Comparison of ENCODE assay signal across 11 mouse cellular contexts in the genomic region with DNA sequence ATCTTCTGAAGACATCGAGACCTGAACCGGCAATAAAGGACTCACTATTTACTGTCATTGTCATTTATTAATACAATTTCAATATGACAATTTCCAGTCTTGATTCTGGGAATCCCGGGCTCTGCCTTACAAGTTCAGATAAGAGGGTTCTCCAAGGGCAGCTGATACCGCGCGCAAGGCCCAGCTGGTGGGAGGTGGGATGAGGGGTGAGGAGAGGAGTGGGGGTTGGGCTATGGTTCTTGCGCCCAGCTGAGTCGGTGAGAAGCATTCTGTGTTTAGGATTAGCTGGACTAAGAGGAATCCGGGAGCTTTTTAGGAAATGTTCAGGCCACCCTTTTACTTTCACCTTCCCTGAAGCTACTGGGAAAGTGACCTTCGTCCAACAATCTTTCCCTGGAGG.
DNase-seq lines count a peak whose midpoint lies in the region; ATAC-seq lines count a peak whose summit lies in the region.
"Had no signal": no experiment of that assay in that cellular context is flagged by ENCODE, and none has a peak within 500 bp of the region (broad histone marks: within the 10 kb centered on the region; RNA-seq: fewer than 3 reads in every experiment).

No protein-coding gene starts in this region.

- no peaks in the 10 kb centered on the region for H3K9me3 ChIP-seq in megakaryocyte, embryonic 14.5 days
- H3K9me3 ChIP-seq in embryonic facial prominence, embryonic 14.5 days (ENCODE audit: control insufficient read depth, low read length): no peaks in the 10 kb centered on the region
- H3K9me3 ChIP-seq in liver, embryonic 16.5 days (replicated peaks; ENCODE audit: control insufficient read depth, low read length): no peaks in the 10 kb centered on the region
- H3K9me3 ChIP-seq: hindbrain, embryonic 13.5 days; limb, embryonic 15.5 days had no signal

- H3K27ac ChIP-seq in embryonic facial prominence, embryonic 14.5 days (replicated peaks; ENCODE audit: low read depth, low read length): no peak overlapping the region
- no peak overlapping the region for H3K27ac ChIP-seq in liver, embryonic 16.5 days (ENCODE audit: low read length)
- H3K27ac ChIP-seq: hindbrain, embryonic 13.5 days; limb, embryonic 15.5 days had no signal

- H3K4me3 ChIP-seq in megakaryocyte, embryonic 14.5 days (replicated peaks): peak overlapping the region; percentile 86
- H3K4me3 ChIP-seq in embryonic facial prominence, embryonic 14.5 days (ENCODE audit: low read depth, low read length): no peak overlapping the region
- no peak overlapping the region; the same call in 1 of the 2 replicates for H3K4me3 ChIP-seq in liver, embryonic 16.5 days (ENCODE audit: low read depth, low read length)
- H3K4me3 ChIP-seq: hindbrain, embryonic 13.5 days; limb, embryonic 15.5 days had no signal

- no peak for ATAC-seq in megakaryocyte, adult 5-6 weeks (ENCODE audit: poor library complexity, severe bottlenecking)
- no peak for ATAC-seq in embryonic facial prominence, embryonic 14.5 days (ENCODE audit: low read depth)
- ATAC-seq in liver, embryonic 16.5 days (ENCODE audit: low read depth): no peak

- 0 out of 2 replicates have a peak overlapping the region, but pooled peaks have one; percentile 10 for H3K4me2 ChIP-seq in embryonic facial prominence, embryonic 14.5 days (ENCODE audit: low read depth, low read length)
- H3K4me2 ChIP-seq in liver, embryonic 16.5 days (ENCODE audit: low read depth, low read length): peak overlapping the region; percentile 24; the same call in 1 of the 2 replicates
- H3K4me2 ChIP-seq: hindbrain, embryonic 13.5 days; limb, embryonic 15.5 days had no signal

- no peaks in the 10 kb centered on the region for H3K36me3 ChIP-seq in megakaryocyte, embryonic 14.5 days (replicated peaks; ENCODE audit: low read length)
- H3K36me3 ChIP-seq in embryonic facial prominence, embryonic 14.5 days (ENCODE audit: control insufficient read depth, insufficient read depth, low read length): no peaks in the 10 kb centered on the region
- no peaks in the 10 kb centered on the region for H3K36me3 ChIP-seq in liver, embryonic 16.5 days (ENCODE audit: control insufficient read depth, insufficient read depth)
- H3K36me3 ChIP-seq: hindbrain, embryonic 13.5 days; limb, embryonic 15.5 days had no signal

- H3K4me1 ChIP-seq in megakaryocyte, embryonic 14.5 days: peaks cover 35% of the 10 kb centered on the region
- H3K4me1 ChIP-seq in embryonic facial prominence, embryonic 14.5 days (ENCODE audit: control insufficient read depth, insufficient read depth, low read length): peaks cover 11% of the 10 kb centered on the region; the same call in 1 of the 2 replicates
- H3K4me1 ChIP-seq in liver, embryonic 16.5 days (ENCODE audit: control insufficient read depth, low read depth, low read length): peaks cover 2% of the 10 kb centered on the region

- peaks cover 50% of the 10 kb centered on the region for H3K27me3 ChIP-seq in megakaryocyte, embryonic 14.5 days (replicated peaks)
- peaks cover 57% of the 10 kb centered on the region for H3K27me3 ChIP-seq in embryonic facial prominence, embryonic 14.5 days (replicated peaks; ENCODE audit: control insufficient read depth, insufficient read depth, low read length)
- H3K27me3 ChIP-seq in liver, embryonic 16.5 days (ENCODE audit: control insufficient read depth, insufficient read depth, low read depth, low read length): peaks cover 36% of the 10 kb centered on the region

- H3K9ac ChIP-seq in embryonic facial prominence, embryonic 14.5 days (ENCODE audit: low read depth, low read length): no peak overlapping the region
- no peak overlapping the region for H3K9ac ChIP-seq in liver, embryonic 16.5 days (ENCODE audit: low read depth, low read length)
- H3K9ac ChIP-seq: hindbrain, embryonic 13.5 days; limb, embryonic 15.5 days had no signal

- WGBS in embryonic facial prominence, embryonic 14.5 days: 10% methylated on average over 10 of the region's 10 CpGs
- 6% methylated on average over 10 of the region's 10 CpGs for WGBS in liver, embryonic 16.5 days (ENCODE audit: insufficient replicate concordance)

- peak; percentile 8 to 18 for DNase-seq in cerebellum, postnatal 10 days
- no peak for DNase-seq in cerebellum, adult 8-10 months
- no peak for DNase-seq in embryonic facial prominence, embryonic 14.5 days (ENCODE audit: low spot score)
- DNase-seq in thymus, postnatal 14 days: no peak
- no peak for DNase-seq in frontal cortex, adult 2 months (ENCODE audit: extremely low spot score in 1 of 2, low spot score in 1 of 2)
- DNase-seq: cerebellum, adult 9-11 months had no signal

Comparison
In these comparisons a context has a peak if more than half of its experiments do, and no peak if none do; other contexts are left out.
1. DNase-seq: peak in cerebellum, postnatal 10 days (2 of 2); none in cerebellum, adult 8-10 months (single experiment), embryonic facial prominence, embryonic 14.5 days (single experiment), thymus, postnatal 14 days (single experiment) and frontal cortex, adult 2 months (0 of 2).